Mouse (Mus musculus) small intestine, adult 2 months (tissue): ENCODE data around the gene Rspo4.

ENCODE experiments used
- CTCF ChIP-seq: fragments of 200-500 bp; IDR thresholded peaks from 2 replicates; pipeline ENCODE4 v1.5.1; 2012; ENCODE audit warnings: low read depth, mild to moderate bottlenecking, control low read depth, inconsistent platforms, low read length, moderate library complexity, mixed read lengths; ENCODE audit not compliant: insufficient replicate concordance, insufficient read length; ENCODE audit errors: extremely low read depth
- POLR2A ChIP-seq: fragments of 200-500 bp; IDR thresholded peaks from 2 replicates; pipeline ENCODE4 v1.6.1; 2012; ENCODE audit warnings: low read depth, mild to moderate bottlenecking, control low read depth, inconsistent platforms, low read length, moderate library complexity

DNA sequence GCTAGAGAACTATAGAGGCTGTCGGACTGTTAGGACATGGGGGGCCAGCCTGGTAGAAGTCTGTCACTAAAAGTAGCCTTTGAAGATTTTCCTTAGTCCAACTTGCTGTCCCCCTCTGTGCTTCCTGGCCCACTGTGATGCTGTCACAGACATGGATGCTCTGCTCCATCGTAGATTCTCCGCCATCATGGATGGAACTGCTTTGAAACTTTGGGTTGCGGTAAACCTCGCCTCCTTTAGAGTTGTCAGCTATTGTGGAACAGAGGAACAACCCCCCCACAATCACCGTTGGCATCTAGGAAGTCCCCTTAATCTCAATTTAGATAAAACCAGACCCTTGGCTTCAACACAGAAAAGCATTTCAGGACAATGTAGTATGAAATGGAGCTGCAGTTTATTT, 22.2 kb downstream of the Rspo4 start:
- no peak for TF ChIP-seq POLR2A
- no peak for TF ChIP-seq CTCF
